In genomic region chr7:133715387-133715786, GRCm38 (mm10) we compare ENCODE assay signal across 32 mouse cellular contexts. TPM values are rescaled to one million over a fixed set of nuclear protein-coding genes. Genes with fewer than 3 reads are reported as not detected.
A peak's percentile ranks its signal among the peaks of the same experiment; 100 is the strongest.
DNase-seq lines count a peak whose midpoint lies in the region; ATAC-seq and TF ChIP-seq lines count a peak whose summit lies in the region.
"Had no signal": no experiment of that assay in that cellular context is flagged by ENCODE, and none has a peak within 500 bp of the region (broad histone marks: within the 10 kb centered on the region; RNA-seq: fewer than 3 reads in every experiment).

No protein-coding gene starts in this region.

- DNase-seq in adrenal gland, postnatal 14 days = peak; percentile 55
- no peak for DNase-seq in adrenal gland, adult 18-20 months (ENCODE audit: low spot score in 2 of 2)
- peak in 1 of 2 experiments; percentile 6 for DNase-seq in spleen, adult 2 months (ENCODE audit: low read depth in 1 of 2, low spot score in 2 of 2)
- DNase-seq in spleen, postnatal 4 days (ENCODE audit: low spot score in 2 of 2) = no peak
- DNase-seq in fat pad, adult 2 months (ENCODE audit: extremely low read depth, low read depth, low spot score) = peak; percentile 85
- peak; percentile 30 for DNase-seq in splenic B cell, adult 2 months (ENCODE audit: low read depth, low spot score)
- no peak for DNase-seq in kidney, adult 11 months
- DNase-seq in hindbrain, embryonic 14.5 days (ENCODE audit: low spot score) = no peak
- DNase-seq: cerebellum, adult 2 months; cerebellum, postnatal 14 days; gastrocnemius, postnatal 10 days; kidney, adult 8-10 months; kidney, postnatal 14 days; lung, embryonic 14.5 days; lung, postnatal 14 days; midbrain, embryonic 14.5 days; right cerebral cortex, adult 18-20 months; spleen, adult 18-20 months; thymus, postnatal 25 days had no signal

- TF ChIP-seq POLR2A in spleen, adult 2 months (IDR thresholded peaks at IDR 0.05; ENCODE audit: low read depth, low read length) = no peak

- H3K9ac ChIP-seq in hindbrain, embryonic 14.5 days = no peak overlapping the region
- H3K9ac ChIP-seq: forebrain, embryonic 13.5 days; heart, embryonic 15.5 days; intestine, embryonic 15.5 days; limb, embryonic 13.5 days; liver, embryonic 14.5 days; lung, embryonic 14.5 days; neural tube, embryonic 15.5 days had no signal

- WGBS in spleen, adult 2 months = 49% methylated on average over 4 of the region's 4 CpGs
- WGBS in hindbrain, embryonic 14.5 days = 93% methylated on average over 4 of the region's 4 CpGs

- TF ChIP-seq CTCF in spleen, adult 2 months (IDR thresholded peaks at IDR 0.05; ENCODE audit: extremely low read depth, insufficient read depth, insufficient read length, insufficient replicate concordance) = no peak

- H3K27me3 ChIP-seq in spleen, adult 2 months (ENCODE audit: control insufficient read depth, insufficient read depth, low read length) = no peaks in the 10 kb centered on the region
- H3K27me3 ChIP-seq in splenic B cell, adult 2 months (ENCODE audit: control insufficient read depth, insufficient read depth, low read length, poor library complexity, severe bottlenecking) = no peaks in the 10 kb centered on the region
- H3K27me3 ChIP-seq in hindbrain, embryonic 14.5 days (ENCODE audit: control insufficient read depth, insufficient read depth, low read length) = no peaks in the 10 kb centered on the region
- H3K27me3 ChIP-seq: forebrain, embryonic 13.5 days; heart, embryonic 15.5 days; intestine, embryonic 15.5 days; limb, embryonic 13.5 days; neural tube, embryonic 15.5 days had no signal

- H3K4me1 ChIP-seq in spleen, adult 2 months (ENCODE audit: control insufficient read depth, insufficient read depth, insufficient read length) = peaks cover 6% of the 10 kb centered on the region; the same call in 1 of the 2 replicates
- no peaks in the 10 kb centered on the region for H3K4me1 ChIP-seq in hindbrain, embryonic 14.5 days (replicated peaks; ENCODE audit: control insufficient read depth, insufficient read depth, low read length)
- H3K4me1 ChIP-seq: intestine, embryonic 15.5 days; limb, embryonic 13.5 days had no signal

- H3K36me3 ChIP-seq in spleen, adult 2 months (ENCODE audit: control insufficient read depth, insufficient read depth, low read length) = peaks cover 34% of the 10 kb centered on the region
- H3K36me3 ChIP-seq in splenic B cell, adult 2 months (ENCODE audit: control insufficient read depth, insufficient read depth, low read length, poor library complexity, severe bottlenecking) = peaks cover under 1% of the 10 kb centered on the region
- H3K36me3 ChIP-seq in hindbrain, embryonic 14.5 days (replicated peaks; ENCODE audit: control insufficient read depth, insufficient read depth) = peaks cover 83% of the 10 kb centered on the region

- no peak overlapping the region for H3K4me2 ChIP-seq in hindbrain, embryonic 14.5 days (replicated peaks)
- H3K4me2 ChIP-seq: forebrain, embryonic 13.5 days; heart, embryonic 15.5 days; intestine, embryonic 15.5 days; limb, embryonic 13.5 days; lung, embryonic 14.5 days; neural tube, embryonic 15.5 days had no signal

- ATAC-seq in hindbrain, embryonic 14.5 days (ENCODE audit: low FRiP score) = no peak
- ATAC-seq: forebrain, embryonic 13.5 days; hindbrain, postnatal 0 days; intestine, embryonic 15.5 days had no signal

- no peak overlapping the region for H3K4me3 ChIP-seq in spleen, adult 2 months (ENCODE audit: extremely low read depth, insufficient read depth, insufficient read length)
- H3K4me3 ChIP-seq in hindbrain, embryonic 14.5 days (replicated peaks; ENCODE audit: low read length) = no peak overlapping the region
- H3K4me3 ChIP-seq: erythroblast, embryonic 14.5 days; forebrain, embryonic 13.5 days; heart, embryonic 15.5 days; intestine, embryonic 15.5 days; limb, embryonic 13.5 days; neural tube, embryonic 15.5 days had no signal

- peak overlapping the region; percentile 27 for H3K27ac ChIP-seq in spleen, adult 2 months (ENCODE audit: insufficient read depth, low read length)
- no peak overlapping the region for H3K27ac ChIP-seq in hindbrain, embryonic 14.5 days
- H3K27ac ChIP-seq: forebrain, embryonic 13.5 days; heart, embryonic 15.5 days; hindbrain, postnatal 0 days; intestine, embryonic 15.5 days; limb, embryonic 13.5 days; liver, embryonic 14.5 days; neural tube, embryonic 15.5 days had no signal

- no peaks in the 10 kb centered on the region for H3K9me3 ChIP-seq in hindbrain, embryonic 14.5 days (ENCODE audit: control insufficient read depth, low read length)
- H3K9me3 ChIP-seq: forebrain, embryonic 13.5 days; G1E; heart, embryonic 15.5 days; intestine, embryonic 15.5 days; limb, embryonic 13.5 days; neural tube, embryonic 15.5 days had no signal

RNA-seq across cellular contexts. Expression of gene Uros, which starts 5.5 kb away (rescaled TPM):
- 10.4 and 14.7 TPM in 2 replicates for total RNA-seq in adrenal gland, postnatal 14 days (2021)
- 10 to 100 TPM; 13.9 to 16.3 TPM for total RNA-seq in adrenal gland, adult 18-20 months (2021)
- polyA plus RNA-seq in spleen, adult 2 months (2012; rRNA removed) = 23.1 and 26.6 TPM in 2 replicates
- polyA plus RNA-seq in hindbrain, embryonic 14.5 days (2014; fragmentation: Nextera tagmentation; extraction: Ambion mirVana) = 53.4 and 61.5 TPM in 2 replicates

RNA-seq across cellular contexts. Expression of gene Bccip, which starts 6.3 kb away (rescaled TPM):
- 64.7 and 65.3 TPM in 2 replicates for total RNA-seq in adrenal gland, postnatal 14 days (2021)
- total RNA-seq in adrenal gland, adult 18-20 months (2021) = 10 to 100 TPM; 61.9 to 66.3 TPM
- 12.3 and 15.2 TPM in 2 replicates for polyA plus RNA-seq in spleen, adult 2 months (2012; rRNA removed)
- polyA plus RNA-seq in hindbrain, embryonic 14.5 days (2014; fragmentation: Nextera tagmentation; extraction: Ambion mirVana) = 83.3 and 84.3 TPM in 2 replicates

RNA-seq across cellular contexts. Expression of gene Mmp21, which starts 35.5 kb away (rescaled TPM):
- total RNA-seq in adrenal gland, postnatal 14 days (2021) = not detected in 2 replicates
- total RNA-seq in adrenal gland, adult 18-20 months (2021) = not detected
- polyA plus RNA-seq in spleen, adult 2 months (2012; rRNA removed) = 0.07 TPM in 1 of 2 replicates, not detected in the other
- 0.12 and 0.13 TPM in 2 replicates for polyA plus RNA-seq in hindbrain, embryonic 14.5 days (2014; fragmentation: Nextera tagmentation; extraction: Ambion mirVana)
- total RNA-seq: G1E; gastrocnemius, postnatal 10 days; heart, postnatal 25 days; hindbrain, postnatal 0 days; layer of hippocampus, postnatal 14 days; monocyte, adult 5-6 weeks had no signal
- polyA plus RNA-seq: cerebellum, adult 2 months; G1E; heart, embryonic 15.5 days; hindbrain, embryonic 11.5 days; intestine, embryonic 15.5 days; limb, embryonic 13.5 days; neural tube, embryonic 15.5 days had no signal

Comparison
In these comparisons a context has a peak if more than half of its experiments do, and no peak if none do; other contexts are left out.
1. DNase-seq: peak in adrenal gland, postnatal 14 days (single experiment), fat pad, adult 2 months (single experiment) and splenic B cell, adult 2 months (single experiment); none in adrenal gland, adult 18-20 months (0 of 2), spleen, postnatal 4 days (0 of 2), kidney, adult 11 months (single experiment) and hindbrain, embryonic 14.5 days (single experiment).